Mouse (Mus musculus) activated CD4-positive, CD25-positive, alpha-beta regulatory T cell (primary cell): ENCODE measurements around the gene Fam186b. TPM values are rescaled to one million over a fixed set of nuclear protein-coding genes. Genes with fewer than 3 reads are reported as not detected.

Experiments
- polyA plus RNA-seq, 2 experiments: library from polyadenylated mRNA; unstranded; fragments of 100-300 nt; shearing (Covaris generic); gene quantifications; one replicate each; pipeline ENCODE4 v1.2.1; 2017

The Fam186b gene
- under 1 TPM; 0.32 to 0.38 TPM for polyA plus RNA-seq

GRCm38 (mm10) chr15:99295484-99295981 is at the start of gene Fam186b:
Gene Fam186b, minus strand, starts transcription at chr15:99295888.

DNA sequence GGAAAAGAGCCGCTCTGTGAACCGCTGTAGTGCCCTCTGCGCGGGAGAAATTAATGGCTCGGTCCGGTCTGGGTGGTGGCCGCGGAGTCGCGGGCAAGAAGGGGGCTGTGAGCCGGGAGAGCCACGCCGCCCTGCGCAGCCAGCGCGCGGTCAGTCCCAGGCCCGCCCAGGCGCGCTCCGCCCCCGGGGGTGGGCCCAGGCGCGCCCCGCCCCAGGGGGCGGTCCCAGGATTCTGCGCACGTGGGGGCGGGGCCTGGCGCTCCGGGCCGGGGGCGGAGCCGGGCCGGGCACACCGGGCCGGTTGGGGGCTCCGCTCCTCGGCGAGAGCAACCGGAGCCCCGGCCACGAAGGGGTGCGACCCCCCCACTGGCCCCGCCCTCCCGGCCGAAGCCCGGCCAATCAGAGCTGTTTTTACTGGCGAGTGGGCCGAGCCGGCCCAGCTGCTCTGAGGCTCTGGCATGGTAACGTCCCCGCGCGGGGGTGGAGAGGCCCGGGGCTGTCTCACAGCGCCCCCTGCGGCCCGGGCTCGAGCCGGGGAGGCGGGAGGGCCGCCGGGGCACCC is 794 bp downstream of the Fam186b start, which contains the start of gene Prpf40b:
TSS of gene Prpf40b (plus strand) at position 275 of the 562 bp plus-strand sequence.

GRCm38 (mm10) chr15:99251626-99252380 is 43.9 kb downstream of the Fam186b start, which contains the start of gene Mcrs1:
Gene Mcrs1, minus strand, starts transcription at chr15:99251961.

GRCm38 (mm10) chr15:99224208-99224911 is 71.3 kb downstream of the Fam186b start, which contains the start of gene Kcnh3:
Gene Kcnh3, plus strand, starts transcription at chr15:99224861.

Other genes starting within 250 kb of the Fam186b start
- under 1 TPM in 1 of 2 experiments, not detected in 1; 0.36 TPM for gene Prph, start 240.7 kb downstream of the Fam186b start, polyA plus RNA-seq
- 1 to 10 TPM; 3.2 to 3.3 TPM for gene Troap, start 221.3 kb downstream of the Fam186b start, polyA plus RNA-seq
- gene C1ql4, start 208.1 kb downstream of the Fam186b start, polyA plus RNA-seq: under 1 TPM in 1 of 2 experiments, not detected in 1; 0.20 TPM
- under 1 TPM in 1 of 2 experiments, not detected in 1; 0.17 TPM for gene Dnajc22, start 202.7 kb downstream of the Fam186b start, polyA plus RNA-seq
- gene Spats2, start 170.0 kb downstream of the Fam186b start, polyA plus RNA-seq: under 1 TPM in 1 of 2 experiments, not detected in 1; 0.33 TPM
- 1 to 10 TPM; 1.1 to 4.1 TPM for gene Kcnh3, start 71.0 kb downstream of the Fam186b start, polyA plus RNA-seq
- 100 to 1,000 TPM in 1 of 2 experiments, 10 to 100 TPM in 1; 99.5 to 122 TPM for gene Mcrs1, start 43.9 kb downstream of the Fam186b start, polyA plus RNA-seq
- gene Prpf40b, start 801 bp downstream of the Fam186b start, polyA plus RNA-seq: 10 to 100 TPM in 1 of 2 experiments, 1 to 10 TPM in 1; 4.3 to 17.1 TPM
- gene Fmnl3, start 74.6 kb upstream of the Fam186b start, polyA plus RNA-seq: 10 to 100 TPM; 44.2 to 45.5 TPM
- 100 to 1,000 TPM; 146 to 237 TPM for gene Tmbim6, start 97.0 kb upstream of the Fam186b start, polyA plus RNA-seq
- gene Nckap5l, start 161.9 kb upstream of the Fam186b start, polyA plus RNA-seq: 10 to 100 TPM in 1 of 2 experiments, 1 to 10 TPM in 1; 8.0 to 12.3 TPM
- 10 to 100 TPM; 20.4 to 22.9 TPM for gene Bcdin3d, start 178.8 kb upstream of the Fam186b start, polyA plus RNA-seq
- under 1 TPM; 0.01 to 0.20 TPM for gene Faim2, start 232.3 kb upstream of the Fam186b start, polyA plus RNA-seq